Mouse (Mus musculus) embryonic fibroblast, embryonic 13.5 days (primary cell): ENCODE measurements around the gene Ankrd13b.

ENCODE experiments used
- CTCF ChIP-seq: IDR thresholded peaks from 2 replicates; pipeline ENCODE4 v1.5.1; 2011; ENCODE audit warnings: mild to moderate bottlenecking, control low read depth, low read length, moderate library complexity, borderline replicate concordance; ENCODE audit not compliant: insufficient read depth
- POLR2A ChIP-seq: IDR thresholded peaks from 2 replicates; pipeline ENCODE4 v1.6.1; 2011; ENCODE audit warnings: low read depth, mild to moderate bottlenecking, control low read depth, low read length, moderate library complexity

DNA sequence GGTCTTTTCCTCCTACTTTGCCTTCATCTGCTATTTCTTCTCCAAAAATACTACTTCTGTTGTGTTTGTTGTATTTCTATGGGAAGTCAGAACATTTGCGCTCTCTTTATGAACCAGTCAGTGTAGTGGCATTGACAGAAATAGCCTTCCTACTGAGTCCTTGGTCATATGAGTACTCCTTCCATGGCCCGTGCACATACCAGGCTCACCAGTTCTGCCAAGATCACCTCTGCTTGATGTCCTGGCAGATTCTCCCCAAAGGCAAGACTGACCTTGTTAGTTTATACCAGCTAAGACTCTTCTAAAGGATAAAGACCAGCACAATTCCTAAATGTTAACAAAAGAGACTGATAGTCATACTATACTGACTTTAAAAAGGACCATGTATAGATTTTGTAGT, 37.8 kb downstream of the Ankrd13b start:
- TF ChIP-seq CTCF (no peak), POLR2A (no peak)
